Mouse (Mus musculus): ENCODE results near the gene Qprt.

Qprt gene

DNA sequence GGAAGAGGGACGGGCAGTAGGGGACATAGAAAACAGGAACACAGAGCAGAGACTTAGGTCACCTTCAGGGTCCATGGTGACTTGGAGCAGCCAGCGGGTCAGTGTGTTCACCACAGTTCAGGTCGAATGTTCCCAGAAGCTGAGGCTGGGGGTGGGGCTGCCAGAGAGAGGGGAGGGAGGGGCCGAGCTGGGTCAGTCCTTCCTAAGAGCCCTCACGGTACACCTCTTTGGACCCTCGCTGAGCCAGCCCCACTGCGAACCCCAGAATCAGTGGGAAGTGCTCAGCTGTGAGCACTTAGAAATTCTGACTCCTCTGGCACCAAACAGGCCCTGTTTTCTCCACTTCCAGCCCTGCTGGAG, at the start of gene Qprt:
Gene Qprt (minus strand): TSS at position 316 of the 360 bp plus-strand sequence.
- DNase-seq (ENCODE audit: low spot score) = no peak

DNA sequence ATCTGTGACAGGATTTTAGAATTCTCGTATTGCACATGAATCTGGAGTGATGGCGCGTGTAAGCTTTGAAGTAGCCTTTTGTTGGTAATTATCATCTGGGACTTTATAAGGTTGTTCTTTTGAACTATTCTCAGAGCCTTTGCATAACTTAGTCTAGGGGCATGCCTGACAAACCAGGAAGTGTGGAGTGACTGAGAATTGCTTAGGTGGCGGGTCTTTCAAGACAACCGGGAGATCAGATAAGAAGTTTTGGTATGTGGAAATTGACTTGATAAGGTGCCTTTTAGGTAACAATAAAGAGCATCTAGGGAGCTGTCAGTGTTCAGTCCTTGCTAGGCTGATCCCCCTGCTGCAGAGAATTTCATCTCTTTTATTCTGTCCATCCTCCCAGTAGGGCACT, 44.5 kb upstream of the Qprt start:
- no peak for DNase-seq (ENCODE audit: low spot score)

DNA sequence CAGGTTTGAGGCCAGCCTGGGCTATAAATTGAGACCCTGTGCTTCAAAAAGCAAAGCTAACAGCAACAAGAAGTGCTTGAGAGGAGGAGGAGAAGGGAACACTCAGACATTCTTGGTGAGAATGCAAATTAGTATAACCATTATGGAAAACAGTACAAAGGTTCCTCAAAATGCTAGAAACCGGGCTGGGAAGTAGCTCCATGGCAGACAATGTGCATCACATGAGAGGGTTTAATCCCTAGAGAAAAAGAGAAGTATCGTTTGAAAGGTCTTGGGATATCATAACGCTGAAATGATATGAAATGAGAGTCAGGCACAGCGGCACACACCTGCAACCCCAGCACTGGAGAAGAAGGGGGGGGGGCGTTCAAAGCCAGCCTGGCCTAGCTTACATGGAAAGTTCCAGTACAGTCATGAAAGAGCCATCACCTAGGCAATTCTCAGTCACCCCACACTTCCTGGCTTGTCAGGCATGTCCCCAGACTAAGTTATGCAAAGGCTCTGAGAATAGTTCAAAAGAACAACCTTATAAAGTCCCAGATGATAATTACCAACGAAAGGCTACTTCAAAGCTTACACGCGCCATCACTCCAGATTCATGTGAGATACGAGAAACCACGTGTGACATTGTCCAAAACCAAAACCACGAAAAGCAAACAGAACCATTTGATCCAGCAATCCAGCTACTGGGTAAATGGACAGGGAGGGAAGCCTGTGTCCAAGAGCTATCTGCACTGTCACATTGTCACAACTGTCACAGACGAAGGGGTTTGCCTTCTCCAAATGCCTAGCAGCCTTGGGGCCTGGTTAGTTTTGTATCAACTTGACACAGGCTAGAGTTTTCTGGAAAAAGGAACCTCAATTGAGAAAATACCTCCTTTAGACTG, 43.8 kb upstream of the Qprt start:
- no peak for DNase-seq (ENCODE audit: low spot score)

DNA sequence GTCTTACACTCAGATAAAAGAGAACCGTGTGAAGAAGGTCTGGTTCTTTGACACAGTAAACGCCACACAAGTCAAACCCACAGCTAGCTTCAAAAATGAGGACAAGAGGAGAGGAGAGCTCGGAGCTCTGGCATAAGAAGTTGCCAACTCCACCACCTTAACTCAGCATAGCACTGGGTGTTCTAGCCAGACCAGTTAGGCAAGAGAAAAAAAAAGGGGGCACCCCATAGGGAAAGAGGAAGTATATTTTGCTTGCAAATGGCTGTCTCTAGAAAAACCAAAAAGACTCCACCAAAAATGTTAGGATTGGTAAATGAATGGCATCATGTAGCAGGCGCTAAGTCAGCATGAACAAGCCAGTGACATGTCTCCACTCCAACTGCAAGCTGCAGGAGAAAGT, 42.0 kb upstream of the Qprt start:
- DNase-seq (ENCODE audit: low spot score) = no peak

DNA sequence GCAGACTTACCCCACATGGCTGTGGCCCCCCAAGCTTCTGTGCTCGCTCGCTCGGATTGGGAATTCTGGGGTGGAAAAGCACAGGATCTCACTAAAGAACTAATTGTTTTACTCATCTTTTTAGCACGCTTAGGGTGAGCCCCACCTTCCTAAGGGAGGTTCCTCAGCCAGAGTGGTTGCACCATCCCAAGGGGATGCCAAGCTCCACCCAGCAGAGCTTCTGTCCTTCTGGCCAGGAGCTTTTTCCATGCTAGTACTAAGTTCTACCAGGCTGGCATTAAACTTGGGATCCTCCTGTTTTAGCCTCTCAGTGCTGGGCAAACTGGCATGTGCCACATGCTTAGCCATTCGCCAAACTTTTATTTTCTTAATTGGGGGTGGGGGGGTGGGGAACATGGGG, 40.5 kb upstream of the Qprt start:
- DNase-seq (ENCODE audit: low spot score) = no peak

DNA sequence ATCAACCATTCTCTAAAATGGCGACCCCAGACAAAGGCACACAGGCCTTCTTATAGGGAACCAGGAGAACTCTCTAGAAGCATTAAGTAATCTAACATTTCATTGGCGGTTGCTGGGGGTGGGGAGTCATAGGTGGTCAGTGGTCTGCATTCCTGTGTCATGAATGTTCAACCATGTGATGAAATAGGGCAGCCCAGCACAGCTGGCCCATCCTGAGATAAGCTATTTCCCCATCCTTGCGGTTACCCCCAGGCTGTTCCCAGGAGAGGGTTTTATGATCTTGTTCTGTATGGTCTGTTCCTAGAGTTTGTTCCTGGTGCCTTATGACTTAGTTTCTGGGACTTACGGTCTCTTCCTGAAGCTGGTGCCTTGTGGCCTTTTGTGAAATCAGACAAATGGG, 35.5 kb upstream of the Qprt start:
- DNase-seq (ENCODE audit: low spot score) = no peak

DNA sequence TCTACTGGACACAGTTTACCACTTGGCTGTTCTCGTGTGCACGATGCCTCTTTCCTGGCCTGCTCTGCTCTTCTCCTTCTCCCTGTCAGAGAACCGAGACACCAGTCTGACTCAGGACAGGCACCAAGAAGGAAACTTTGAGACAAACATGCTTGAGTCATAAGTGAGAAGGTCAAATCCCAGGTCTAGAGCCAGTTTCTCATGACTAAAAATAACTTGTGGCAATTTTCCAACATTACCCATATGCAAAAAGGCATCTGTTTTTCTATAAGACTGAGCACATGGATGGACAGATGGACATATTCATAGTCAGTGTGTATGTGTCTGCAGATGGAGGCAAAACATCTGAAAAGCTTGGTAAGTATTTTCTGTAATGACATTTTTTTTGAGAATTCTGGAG, 31.5 kb upstream of the Qprt start:
- DNase-seq (ENCODE audit: low spot score) = no peak

DNA sequence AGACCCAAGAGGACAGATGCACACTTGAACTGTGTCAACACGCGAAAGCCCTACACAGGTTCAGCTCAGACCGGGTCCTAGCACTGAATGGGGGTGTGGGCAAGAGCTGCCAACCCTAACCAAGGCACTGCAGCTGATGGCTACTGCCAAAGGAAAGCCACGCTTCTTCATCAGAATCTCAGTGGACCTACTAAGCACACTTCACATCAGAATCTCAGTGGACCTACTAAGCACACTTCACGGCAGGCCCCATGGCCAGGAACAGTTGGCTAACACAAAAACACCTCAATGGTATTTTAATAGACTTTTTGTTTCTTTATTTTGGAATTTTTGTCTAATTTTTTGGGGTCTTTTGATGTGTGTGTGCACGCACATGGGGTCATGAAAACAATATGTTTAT, 30.4 kb upstream of the Qprt start:
- DNase-seq (ENCODE audit: low spot score) = no peak

DNA sequence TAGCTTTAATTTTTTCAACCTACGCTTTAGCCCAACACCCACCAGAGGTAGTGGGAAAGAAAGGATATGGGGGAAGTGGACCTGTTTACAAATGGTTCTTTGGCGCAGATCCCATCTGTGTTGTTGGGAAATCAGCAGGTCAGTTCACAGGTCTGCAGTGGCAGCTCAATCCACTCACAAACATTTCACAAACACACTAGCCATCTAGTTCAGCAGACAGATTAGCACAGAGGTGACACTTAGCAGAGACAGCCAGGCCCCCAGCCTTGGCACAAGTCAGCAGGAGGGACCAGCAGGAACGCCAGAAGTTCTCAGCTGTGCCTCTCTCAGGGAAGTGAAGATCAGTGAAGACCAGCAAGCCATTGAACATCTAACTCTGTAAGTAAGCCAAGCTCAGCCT, 25.9 kb upstream of the Qprt start:
- DNase-seq (ENCODE audit: low spot score) = no peak

DNA sequence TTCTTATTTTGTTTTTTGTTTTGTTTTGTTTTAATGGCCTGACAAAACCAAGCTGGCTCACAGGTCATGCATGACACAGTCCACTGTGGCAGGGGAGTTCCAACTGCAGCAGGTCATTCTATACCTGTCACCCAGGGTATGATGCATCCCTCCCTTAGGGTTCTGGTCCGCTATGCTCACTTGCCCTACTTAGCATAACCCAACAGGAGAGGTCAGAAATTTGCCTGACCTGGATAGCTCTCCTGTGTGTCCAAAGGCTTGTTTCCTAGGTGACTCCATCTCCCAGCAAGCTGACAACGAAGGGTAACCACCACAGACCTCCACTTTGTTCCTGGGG, 24.2 kb upstream of the Qprt start:
- no peak for DNase-seq (ENCODE audit: low spot score)

DNA sequence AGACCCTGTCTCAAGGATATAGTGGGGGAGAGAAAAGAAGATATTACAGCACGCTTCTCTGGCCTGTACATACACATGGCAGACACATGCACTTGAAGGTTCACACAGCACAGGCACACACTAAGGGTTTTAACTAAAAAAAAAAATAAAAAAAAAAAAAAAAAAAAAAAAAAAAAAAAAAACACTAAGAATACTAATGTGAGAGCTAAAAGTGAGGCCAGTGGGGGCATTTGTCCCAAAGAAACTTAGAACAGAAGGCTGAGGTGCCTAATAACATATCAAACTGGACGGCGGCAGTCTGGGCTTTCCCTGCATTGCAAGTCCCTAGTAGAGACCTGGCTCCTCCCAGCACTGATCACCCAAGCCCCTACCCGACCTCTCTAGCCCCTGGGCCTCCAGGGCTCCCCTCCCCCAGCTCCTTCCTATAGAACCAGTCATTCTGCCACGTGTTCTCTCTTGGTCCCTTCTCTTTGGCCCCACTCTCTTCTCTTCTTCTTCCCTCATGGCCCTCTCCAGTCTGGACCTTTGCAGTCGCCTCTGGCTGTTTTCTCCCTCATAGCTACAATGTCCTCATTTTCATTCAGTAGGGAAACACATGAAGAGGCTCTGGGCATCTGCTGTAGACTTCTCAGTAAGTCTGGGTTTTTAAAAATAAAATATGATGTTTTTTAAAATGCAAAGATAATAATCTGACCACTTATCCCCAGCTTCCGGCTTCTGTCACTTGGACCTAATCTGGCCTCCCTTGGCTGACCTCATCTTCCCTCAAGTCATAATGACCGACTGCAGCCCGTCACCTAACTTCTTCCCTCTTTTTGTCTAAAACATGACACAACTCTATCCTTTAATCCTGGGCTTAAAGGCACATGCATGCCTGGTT, 23.6 kb upstream of the Qprt start:
- DNase-seq (ENCODE audit: low spot score) = no peak

DNA sequence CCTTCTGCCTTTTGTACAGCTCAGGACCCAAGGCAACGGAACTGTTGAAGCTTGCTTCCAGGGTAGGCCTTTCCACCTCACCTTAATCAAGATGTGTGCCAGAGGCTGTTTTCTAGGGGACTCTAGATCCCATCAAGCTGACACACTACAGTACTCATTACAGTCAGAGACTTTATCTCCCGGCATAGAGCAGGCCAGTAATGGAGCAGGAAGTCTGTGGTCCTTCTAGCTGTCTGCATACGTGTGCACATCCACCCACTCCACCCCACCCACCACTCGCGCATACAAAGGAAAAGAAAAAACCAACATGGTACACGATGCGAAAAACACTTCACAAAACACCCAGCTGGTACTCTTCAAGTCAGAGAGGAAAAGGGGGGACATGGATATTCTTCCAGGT, 22.4 kb upstream of the Qprt start:
- DNase-seq (ENCODE audit: low spot score) = no peak

DNA sequence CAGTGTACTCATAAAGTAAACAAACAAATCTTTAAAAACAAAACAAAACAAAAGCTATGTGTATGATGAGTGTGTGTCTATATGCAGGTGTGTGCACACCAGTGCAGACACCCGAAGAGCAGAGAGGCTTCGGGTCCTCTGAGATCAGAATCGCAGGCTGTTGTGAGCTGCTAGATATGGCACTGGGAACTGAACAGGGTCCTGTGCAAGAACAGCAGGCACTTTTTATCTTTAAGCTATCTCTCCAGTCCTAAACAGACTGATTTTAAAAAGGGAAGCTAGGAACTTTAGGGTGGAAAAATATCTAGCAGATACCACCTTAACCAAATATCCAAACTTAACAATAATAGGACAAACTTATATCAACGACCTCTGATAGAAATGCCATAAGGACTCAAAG, 20.6 kb upstream of the Qprt start:
- DNase-seq (ENCODE audit: low spot score) = no peak

DNA sequence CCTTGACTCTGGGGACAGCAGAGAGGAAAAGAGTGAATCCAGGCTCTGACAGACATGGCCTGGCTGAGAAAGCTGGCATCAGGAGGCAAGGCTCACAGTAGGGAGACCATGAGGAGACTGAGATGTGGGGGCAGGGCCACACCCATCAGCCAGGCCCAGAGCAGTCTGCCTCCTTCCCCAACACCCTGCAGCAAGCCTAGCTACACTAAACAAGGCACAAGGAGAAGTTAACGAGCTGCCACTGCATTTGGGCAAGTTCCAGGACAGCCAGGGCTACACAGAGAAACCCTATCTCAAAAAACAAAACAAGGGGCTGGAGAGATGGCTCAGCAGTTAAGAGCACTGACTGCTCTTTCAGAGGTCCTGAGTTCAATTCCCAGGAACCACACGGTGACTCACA, 20.2 kb upstream of the Qprt start:
- no peak for DNase-seq (ENCODE audit: low spot score)

DNA sequence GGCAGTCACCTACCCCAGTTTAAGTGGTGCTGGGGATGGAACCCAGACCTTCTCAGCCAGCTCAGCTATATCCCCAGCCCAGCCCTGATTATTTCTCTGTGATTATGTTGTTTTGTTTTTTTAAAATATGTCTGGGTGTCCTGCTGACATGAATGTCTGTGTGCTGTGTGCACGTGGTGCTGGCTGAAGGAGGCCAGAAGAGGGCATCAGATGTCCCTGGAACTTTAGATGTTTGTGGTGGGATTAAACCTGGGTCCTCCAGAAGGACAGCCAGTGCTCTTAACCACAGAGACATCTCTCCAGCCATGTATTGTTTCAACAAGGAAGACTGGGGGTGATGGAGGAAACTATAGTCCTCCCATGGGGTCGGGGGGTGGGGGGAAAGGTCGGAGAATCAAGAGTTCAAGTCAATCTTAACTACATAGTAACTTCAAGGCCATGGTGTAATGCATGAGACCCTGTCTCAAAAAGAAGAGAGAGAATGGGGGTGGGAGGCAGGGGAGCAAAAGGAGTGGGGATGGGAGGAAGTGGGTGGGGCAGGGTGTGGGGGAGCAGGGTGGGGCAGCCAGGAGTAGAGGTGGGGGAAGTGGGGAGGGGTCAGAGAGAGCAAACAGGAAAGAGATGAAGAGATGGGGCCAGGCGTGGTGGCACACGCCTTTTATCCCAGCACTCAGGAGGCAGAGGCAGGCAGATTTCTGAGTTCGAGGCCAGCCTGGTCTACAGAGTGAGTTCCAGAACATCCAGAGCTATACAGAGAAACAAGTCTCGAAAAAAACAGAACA, 18.8 kb upstream of the Qprt start:
- no peak for DNase-seq (ENCODE audit: low spot score)

DNA sequence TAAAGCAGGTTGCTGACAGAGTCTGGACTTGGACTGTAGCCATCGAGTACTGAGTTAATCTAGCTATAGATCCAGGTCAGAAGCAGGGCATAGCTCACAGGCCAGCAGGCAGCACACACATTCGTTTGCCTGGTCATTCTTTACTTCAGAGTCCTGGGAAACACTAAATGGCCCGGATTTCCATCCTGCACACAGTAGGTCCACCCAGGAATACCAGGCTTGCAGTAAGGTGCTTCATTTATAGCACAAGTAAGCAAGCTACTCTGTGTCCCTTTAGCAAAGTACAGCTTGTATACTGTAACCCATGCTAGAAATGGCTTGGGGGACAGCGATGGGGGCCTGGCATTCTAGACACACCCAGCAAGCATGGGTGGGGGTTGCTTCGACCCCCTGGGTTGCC, 17.5 kb upstream of the Qprt start:
- DNase-seq (ENCODE audit: low spot score) = no peak

DNA sequence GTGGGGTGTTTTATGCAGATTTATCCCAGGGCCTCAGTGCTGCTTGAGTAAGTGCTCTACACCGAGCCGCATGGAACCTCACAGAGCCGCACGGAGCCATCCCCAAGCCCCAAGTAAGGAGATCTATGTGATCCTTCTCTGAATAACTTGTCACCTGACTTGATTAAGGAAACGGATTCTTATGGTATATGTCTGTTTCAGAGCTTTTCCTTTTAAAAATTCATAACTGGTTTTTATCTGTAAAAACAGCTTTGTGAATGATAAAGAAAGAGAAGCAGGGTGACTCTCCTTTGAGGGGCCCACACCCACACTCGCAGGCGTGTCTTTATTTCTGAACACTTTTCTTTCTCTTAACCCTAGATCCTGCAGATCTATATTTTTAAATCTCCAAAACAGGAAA, 17.1 kb upstream of the Qprt start:
- DNase-seq (ENCODE audit: low spot score) = no peak

DNA sequence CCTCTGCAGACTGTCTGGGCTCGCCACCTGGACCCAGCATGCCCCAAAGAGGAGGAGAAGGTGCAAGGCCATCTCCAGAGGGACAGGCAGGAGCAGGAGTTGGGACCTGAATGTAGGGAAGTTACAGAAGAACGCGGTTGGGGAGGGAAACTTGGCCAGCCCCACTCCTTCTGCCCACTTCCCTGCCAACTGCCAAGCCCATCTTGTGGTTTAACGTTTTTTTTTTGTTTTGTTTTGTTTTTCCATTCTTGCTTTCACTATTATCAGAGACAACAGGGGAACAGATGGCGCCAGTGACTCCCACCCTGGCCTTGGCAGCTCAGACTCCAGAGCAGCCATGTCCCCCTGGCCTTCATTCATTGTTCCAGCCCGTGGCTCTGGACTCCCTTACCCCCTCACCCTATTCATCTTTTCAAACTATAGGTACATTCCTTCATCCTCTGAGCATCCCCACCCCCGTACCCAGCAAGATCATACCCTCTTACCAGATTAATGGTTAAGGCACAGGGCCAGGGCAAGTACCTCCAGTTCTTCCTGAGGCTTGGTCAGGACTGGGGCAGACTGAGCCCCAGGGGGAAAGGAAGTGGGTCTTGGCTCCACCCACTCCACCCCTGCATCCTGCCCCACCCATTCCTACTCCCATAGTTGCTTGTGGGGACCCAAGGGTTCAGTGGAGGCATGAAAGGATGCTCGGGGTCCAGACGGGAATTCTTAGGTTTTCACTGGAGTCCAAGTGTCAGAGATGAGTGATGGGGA, 15.4 kb upstream of the Qprt start, which contains the start of gene Spn:
Gene Spn (minus strand): TSS at position 562 of the 756 bp plus-strand sequence.
- DNase-seq (ENCODE audit: low spot score) = no peak

DNA sequence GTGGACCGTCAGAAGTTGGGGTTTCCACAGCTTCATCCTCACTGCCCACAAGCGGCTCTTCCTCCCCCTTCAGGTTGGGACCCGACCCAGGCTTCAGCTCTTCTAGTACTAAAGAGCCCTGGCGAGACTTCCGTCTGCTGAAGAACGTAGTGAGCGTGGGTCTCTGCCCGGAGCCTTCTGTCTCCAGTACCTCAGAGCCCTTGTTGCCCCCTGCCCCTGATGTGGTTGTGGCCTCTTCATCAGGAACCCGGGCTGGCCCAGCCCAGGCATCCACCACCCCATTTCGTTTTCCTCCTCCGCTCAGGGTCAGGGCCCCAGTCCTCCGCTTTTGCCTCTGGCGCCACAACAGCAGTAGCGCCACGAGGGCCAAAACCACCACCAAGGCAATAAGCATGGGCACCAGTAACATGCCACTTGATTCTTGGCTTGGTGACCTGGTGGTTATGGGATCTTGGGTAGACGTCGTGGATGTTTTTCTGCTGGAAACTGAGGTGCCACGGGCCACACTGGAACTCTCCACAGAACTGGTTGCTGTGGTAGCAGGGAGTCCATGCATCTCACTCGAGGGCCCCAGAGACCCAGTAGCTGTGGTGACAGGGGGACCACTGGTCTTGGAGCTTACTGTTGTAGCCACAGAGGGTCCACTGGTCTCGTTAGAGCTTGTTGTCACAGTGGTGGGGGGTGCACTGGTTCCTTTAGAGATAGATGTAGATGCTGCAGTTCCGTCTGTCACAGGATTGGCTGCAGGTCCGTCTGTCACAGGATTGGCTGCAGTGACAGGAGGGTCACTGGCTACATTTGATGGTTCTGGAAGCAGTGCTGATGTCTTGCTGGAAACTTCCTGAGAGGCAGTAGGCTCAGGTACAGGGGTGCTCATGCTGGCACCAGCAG, 14.4 kb upstream of the Qprt start:
- no peak for DNase-seq (ENCODE audit: low spot score)

DNA sequence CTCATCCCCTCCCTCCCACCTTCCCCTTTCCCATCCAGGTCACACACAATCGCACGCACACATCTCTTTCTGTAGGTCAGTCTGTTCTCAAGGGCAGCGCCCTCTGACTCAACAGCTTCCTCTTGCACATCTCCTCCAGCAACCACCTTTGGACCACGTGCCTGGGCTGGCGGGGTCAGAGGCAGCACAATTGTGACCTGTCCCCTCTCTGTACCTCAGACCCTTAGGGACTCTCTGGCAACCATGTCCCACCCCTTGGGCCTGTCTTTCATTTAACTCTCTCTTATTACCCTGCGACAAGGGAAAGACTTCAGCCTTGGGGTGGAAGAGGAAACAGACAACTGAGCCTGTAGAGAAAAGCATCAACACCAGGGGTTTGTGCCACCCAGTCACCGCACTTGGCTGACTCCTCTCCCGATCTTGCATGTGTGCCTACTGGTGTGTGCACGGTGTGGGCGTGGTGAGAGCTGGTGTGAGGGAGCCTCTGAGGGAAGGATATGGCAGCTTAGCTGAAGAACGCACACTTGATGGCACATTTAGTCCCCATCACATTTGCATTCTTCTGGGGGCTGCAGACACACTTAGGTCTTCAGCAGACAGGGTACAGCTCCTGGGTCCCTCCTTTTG, 12.9 kb upstream of the Qprt start:
- no peak for DNase-seq (ENCODE audit: low spot score)

Data from urinary bladder, postnatal 14 days (tissue).